8 mouse cellular contexts compared by ENCODE assay signal in the genomic region with DNA sequence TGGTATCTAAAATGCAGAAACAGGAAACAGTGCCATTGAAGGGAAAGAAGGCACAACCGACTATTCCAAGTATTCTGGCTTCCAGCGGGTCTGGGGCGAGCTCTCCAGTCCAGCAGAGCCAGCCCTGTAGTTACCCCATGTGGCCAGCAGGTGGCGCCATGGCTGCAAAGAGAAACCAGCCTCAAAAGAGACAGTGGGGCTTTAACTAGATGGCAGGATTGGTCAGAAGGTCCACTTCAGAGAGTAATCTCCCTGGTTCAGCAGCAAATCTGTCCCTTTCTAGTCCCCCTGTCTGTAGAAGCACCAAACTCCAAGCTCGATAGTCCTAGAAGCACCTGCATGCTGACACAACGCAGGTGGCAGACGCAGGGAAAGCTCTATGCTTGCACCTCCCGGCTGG. TPM values are rescaled to one million over a fixed set of nuclear protein-coding genes. Genes with fewer than 3 reads are reported as not detected.
A peak's percentile ranks its signal among the peaks of the same experiment; 100 is the strongest.
DNase-seq lines count a peak whose midpoint lies in the region; ATAC-seq lines count a peak whose summit lies in the region.

No protein-coding gene starts in this region.

- H3K27ac ChIP-seq in forebrain, embryonic 13.5 days = no peak overlapping the region
- H3K27ac ChIP-seq in hindbrain, embryonic 15.5 days (replicated peaks) = no peak overlapping the region
- H3K27ac ChIP-seq in midbrain, embryonic 14.5 days (replicated peaks; ENCODE audit: low read depth, low read length) = no peak overlapping the region

- H3K4me3 ChIP-seq in forebrain, embryonic 13.5 days = no peak overlapping the region
- H3K4me3 ChIP-seq in hindbrain, embryonic 15.5 days = no peak overlapping the region
- no peak overlapping the region for H3K4me3 ChIP-seq in midbrain, embryonic 14.5 days (replicated peaks; ENCODE audit: low read depth, low read length)

- H3K9me3 ChIP-seq in forebrain, embryonic 13.5 days (replicated peaks) = no peaks in the 10 kb centered on the region
- H3K9me3 ChIP-seq in hindbrain, embryonic 15.5 days = no peaks in the 10 kb centered on the region
- H3K9me3 ChIP-seq in midbrain, embryonic 14.5 days (ENCODE audit: control insufficient read depth, low read length) = no peaks in the 10 kb centered on the region

- ATAC-seq in forebrain, embryonic 13.5 days = peak; percentile 48
- ATAC-seq in hindbrain, embryonic 15.5 days (ENCODE audit: low FRiP score, low read depth) = peak; percentile 43; the same call in 1 of the 2 replicates
- ATAC-seq in midbrain, embryonic 14.5 days (ENCODE audit: low FRiP score, low TSS enrichment) = no peak

- peaks cover 28% of the 10 kb centered on the region for H3K36me3 ChIP-seq in forebrain, embryonic 13.5 days (ENCODE audit: poor library complexity, severe bottlenecking)
- H3K36me3 ChIP-seq in hindbrain, embryonic 15.5 days = no peaks in the 10 kb centered on the region
- no peaks in the 10 kb centered on the region for H3K36me3 ChIP-seq in midbrain, embryonic 14.5 days (ENCODE audit: control insufficient read depth, insufficient read depth, low read length)

- H3K27me3 ChIP-seq in forebrain, embryonic 13.5 days = no peaks in the 10 kb centered on the region
- no peaks in the 10 kb centered on the region for H3K27me3 ChIP-seq in hindbrain, embryonic 15.5 days
- no peaks in the 10 kb centered on the region for H3K27me3 ChIP-seq in midbrain, embryonic 14.5 days (ENCODE audit: control insufficient read depth, insufficient read depth, low read length)

- H3K4me1 ChIP-seq in forebrain, embryonic 13.5 days = no peaks in the 10 kb centered on the region
- no peaks in the 10 kb centered on the region for H3K4me1 ChIP-seq in hindbrain, embryonic 15.5 days (replicated peaks)
- no peaks in the 10 kb centered on the region for H3K4me1 ChIP-seq in midbrain, embryonic 14.5 days (ENCODE audit: control insufficient read depth, insufficient read depth, low read length)

- no peak overlapping the region for H3K4me2 ChIP-seq in forebrain, embryonic 13.5 days
- no peak overlapping the region for H3K4me2 ChIP-seq in hindbrain, embryonic 15.5 days
- H3K4me2 ChIP-seq in midbrain, embryonic 14.5 days (ENCODE audit: low read length) = no peak overlapping the region

- no peak overlapping the region; the same call in 1 of the 2 replicates for H3K9ac ChIP-seq in forebrain, embryonic 13.5 days
- no peak overlapping the region for H3K9ac ChIP-seq in hindbrain, embryonic 15.5 days
- no peak overlapping the region for H3K9ac ChIP-seq in midbrain, embryonic 14.5 days (replicated peaks; ENCODE audit: low read length)

- DNase-seq in gastrocnemius, adult 18-20 months (ENCODE audit: low spot score) = peak; percentile 74
- no peak for DNase-seq in gastrocnemius, postnatal 25 days
- DNase-seq in c-Kit-positive CD71-positive TER-119-negative erythroid progenitor cells, embryonic 14.5 days (ENCODE audit: low read depth) = peak; percentile 46
- DNase-seq in left cerebral cortex, adult 8-10 months (ENCODE audit: low spot score in 2 of 2) = peak; percentile 52 to 71
- DNase-seq in midbrain, embryonic 14.5 days = peak; percentile 89
- peak; percentile 30 to 61 for DNase-seq in spleen, postnatal 14 days (ENCODE audit: low spot score in 2 of 2)

- 30% methylated on average over 8 of the region's 8 CpGs for WGBS in forebrain, embryonic 13.5 days
- WGBS in hindbrain, embryonic 15.5 days = 31% methylated on average over 8 of the region's 8 CpGs
- 33% methylated on average over 8 of the region's 8 CpGs for WGBS in midbrain, embryonic 14.5 days

RNA-seq across cellular contexts. Expression of gene Mfge8, which starts 8.0 kb away (rescaled TPM):
- total RNA-seq in gastrocnemius, adult 18-20 months (2021) = 10 to 100 TPM; 36.8 to 51.1 TPM
- total RNA-seq in gastrocnemius, postnatal 25 days (2021) = 10 to 100 TPM; 46.9 to 52.5 TPM
- 80.3 and 85.9 TPM in 2 replicates for polyA plus RNA-seq in forebrain, embryonic 13.5 days (2015; fragmentation: Nextera tagmentation; extraction: Ambion mirVana)
- 206 and 214 TPM in 2 replicates for polyA plus RNA-seq in hindbrain, embryonic 15.5 days (2015; fragmentation: Nextera tagmentation; extraction: Ambion mirVana)
- total RNA-seq in left cerebral cortex, adult 8-10 months (2022) = 100 to 1,000 TPM; 183 to 219 (median 203) TPM
- polyA plus RNA-seq in midbrain, embryonic 14.5 days (2014; fragmentation: Nextera tagmentation; extraction: Ambion mirVana) = 93.5 and 112 TPM in 2 replicates

RNA-seq across cellular contexts. Expression of gene Hapln3, which starts 10.1 kb away (rescaled TPM):
- total RNA-seq in gastrocnemius, adult 18-20 months (2021) = under 1 TPM; 0.45 to 0.48 TPM
- under 1 TPM; 0.18 to 0.54 TPM for total RNA-seq in gastrocnemius, postnatal 25 days (2021)
- polyA plus RNA-seq in forebrain, embryonic 13.5 days (2015; fragmentation: Nextera tagmentation; extraction: Ambion mirVana) = 1.9 TPM in 2 replicates
- 2.2 TPM in 2 replicates for polyA plus RNA-seq in hindbrain, embryonic 15.5 days (2015; fragmentation: Nextera tagmentation; extraction: Ambion mirVana)
- 1 to 10 TPM; 1.2 to 2.4 (median 1.9) TPM for total RNA-seq in left cerebral cortex, adult 8-10 months (2022)
- polyA plus RNA-seq in midbrain, embryonic 14.5 days (2014; fragmentation: Nextera tagmentation; extraction: Ambion mirVana) = 1.3 and 1.7 TPM in 2 replicates
